Mouse (Mus musculus): ENCODE results near the gene Nfib. TPM values are rescaled to one million over a fixed set of nuclear protein-coding genes. Genes with fewer than 3 reads are reported as not detected.

The Nfib gene
- polyA plus RNA-seq, 1 experiment from 2014 or later, result 60.1 TPM

- 77% methylated on average over 5 of the region's 5 CpGs for WGBS
- H3K27ac ChIP-seq (ENCODE audit: low read length), result no peak overlapping the region
- ATAC-seq (ENCODE audit: insufficient read depth, low FRiP score), result no peak
These were observed 248.6 kb downstream of the Nfib start for GRCm38 (mm10) chr4:82456908-82457307.

GRCm38 (mm10) chr4:82456323-82456713, 249.2 kb downstream of the Nfib start:
- Histone ChIP-seq H3K9ac (ENCODE audit: low read length) (no peak overlapping the region), H3K36me3 (ENCODE audit: control insufficient read depth, insufficient read depth, low read length) (no peaks in the 10 kb centered on the region), H3K9me3 (replicated peaks; ENCODE audit: control insufficient read depth, low read length) (no peaks in the 10 kb centered on the region), H3K27ac (ENCODE audit: low read length) (no peak overlapping the region), H3K4me1 (ENCODE audit: control insufficient read depth, insufficient read depth, low read length) (peaks cover 31% of the 10 kb centered on the region), H3K4me3 (replicated peaks; ENCODE audit: low read length) (no peak overlapping the region), H3K4me2 (ENCODE audit: low read depth, low read length) (no peak overlapping the region), H3K27me3 (ENCODE audit: control insufficient read depth, insufficient read depth, low read length) (no peaks in the 10 kb centered on the region)
- 22% methylated on average over 3 of the region's 3 CpGs for WGBS
- no peak for ATAC-seq (ENCODE audit: insufficient read depth, low FRiP score)

More at GRCm38 (mm10) chr4:82456908-82457307, 248.6 kb downstream of the Nfib start:
- Histone ChIP-seq H3K9me3 (replicated peaks; ENCODE audit: control insufficient read depth, low read length) (no peaks in the 10 kb centered on the region), H3K4me3 (replicated peaks; ENCODE audit: low read length) (no peak overlapping the region), H3K27me3 (ENCODE audit: control insufficient read depth, insufficient read depth, low read length) (no peaks in the 10 kb centered on the region), H3K9ac (ENCODE audit: low read length) (no peak overlapping the region), H3K36me3 (ENCODE audit: control insufficient read depth, insufficient read depth, low read length) (no peaks in the 10 kb centered on the region), H3K4me2 (ENCODE audit: low read depth, low read length) (no peak overlapping the region), H3K4me1 (ENCODE audit: control insufficient read depth, insufficient read depth, low read length) (peaks cover 31% of the 10 kb centered on the region)

GRCm38 (mm10) chr4:82455617-82456322, 249.8 kb downstream of the Nfib start:
- Histone ChIP-seq H3K36me3 (ENCODE audit: control insufficient read depth, insufficient read depth, low read length) (no peaks in the 10 kb centered on the region), H3K27ac (ENCODE audit: low read length) (no peak overlapping the region), H3K4me3 (replicated peaks; ENCODE audit: low read length) (no peak overlapping the region), H3K27me3 (ENCODE audit: control insufficient read depth, insufficient read depth, low read length) (no peaks in the 10 kb centered on the region), H3K9me3 (replicated peaks; ENCODE audit: control insufficient read depth, low read length) (no peaks in the 10 kb centered on the region), H3K4me1 (ENCODE audit: control insufficient read depth, insufficient read depth, low read length) (peaks cover 31% of the 10 kb centered on the region), H3K9ac (ENCODE audit: low read length) (no peak overlapping the region), H3K4me2 (ENCODE audit: low read depth, low read length) (no peak overlapping the region)
- 84% methylated on average over 8 of the region's 8 CpGs for WGBS
- ATAC-seq (ENCODE audit: insufficient read depth, low FRiP score), result no peak

- Histone ChIP-seq H3K27ac (ENCODE audit: low read length) (no peak overlapping the region), H3K4me1 (ENCODE audit: control insufficient read depth, insufficient read depth, low read length) (peaks cover 31% of the 10 kb centered on the region), H3K9me3 (replicated peaks; ENCODE audit: control insufficient read depth, low read length) (no peaks in the 10 kb centered on the region), H3K9ac (ENCODE audit: low read length) (no peak overlapping the region), H3K4me3 (replicated peaks; ENCODE audit: low read length) (no peak overlapping the region), H3K4me2 (ENCODE audit: low read depth, low read length) (no peak overlapping the region), H3K27me3 (ENCODE audit: control insufficient read depth, insufficient read depth, low read length) (no peaks in the 10 kb centered on the region), H3K36me3 (ENCODE audit: control insufficient read depth, insufficient read depth, low read length) (no peaks in the 10 kb centered on the region)
- no peak for ATAC-seq (ENCODE audit: insufficient read depth, low FRiP score)
- 92% methylated on average over 4 of the region's 4 CpGs for WGBS
These were observed 250.6 kb downstream of the Nfib start for GRCm38 (mm10) chr4:82454989-82455388.

DNA sequence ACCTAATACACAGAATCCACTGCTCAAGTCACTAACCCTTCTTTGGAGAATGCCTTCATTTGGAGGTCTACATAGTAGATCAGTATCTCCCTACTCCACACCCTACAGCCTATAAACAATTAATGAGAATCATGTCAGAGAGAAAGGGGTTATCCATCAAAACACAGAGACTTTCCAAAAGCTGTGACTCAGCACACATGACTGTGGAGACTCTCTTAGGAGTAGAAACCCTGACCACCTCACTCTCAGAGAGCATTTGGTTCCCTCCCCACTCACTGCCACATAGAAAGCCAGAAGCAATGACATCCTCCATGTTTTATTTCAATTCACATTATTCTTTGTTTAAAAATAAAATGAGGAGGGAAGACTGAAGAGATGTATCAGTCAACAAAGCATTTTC, 252.2 kb downstream of the Nfib start:
- Histone ChIP-seq H3K4me2 (ENCODE audit: low read depth, low read length) (no peak overlapping the region), H3K27me3 (ENCODE audit: control insufficient read depth, insufficient read depth, low read length) (no peaks in the 10 kb centered on the region), H3K27ac (ENCODE audit: low read length) (no peak overlapping the region), H3K36me3 (ENCODE audit: control insufficient read depth, insufficient read depth, low read length) (no peaks in the 10 kb centered on the region), H3K9me3 (replicated peaks; ENCODE audit: control insufficient read depth, low read length) (no peaks in the 10 kb centered on the region), H3K9ac (ENCODE audit: low read length) (no peak overlapping the region), H3K4me1 (ENCODE audit: control insufficient read depth, insufficient read depth, low read length) (peaks cover 37% of the 10 kb centered on the region), H3K4me3 (replicated peaks; ENCODE audit: low read length) (no peak overlapping the region)
- no peak for ATAC-seq (ENCODE audit: insufficient read depth, low FRiP score)

DNA sequence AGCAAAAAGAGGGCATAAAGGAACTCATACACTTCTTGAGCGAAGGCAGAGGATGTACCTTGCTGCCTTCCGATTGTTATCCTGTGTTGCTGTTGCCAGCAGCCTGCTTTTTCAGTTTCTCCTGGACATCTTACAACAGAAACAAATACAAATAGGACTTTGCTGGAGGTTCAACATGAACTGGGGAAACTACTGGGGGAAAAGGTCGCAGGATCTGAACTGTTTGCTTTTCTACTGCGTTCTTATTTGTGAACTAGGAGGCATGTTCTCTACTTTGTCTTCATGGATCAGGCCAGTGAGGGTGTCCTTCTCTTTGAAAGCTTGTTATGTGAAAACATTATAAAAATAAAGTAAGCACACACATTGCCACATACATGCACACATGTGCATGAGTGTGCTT, 252.6 kb downstream of the Nfib start:
- ATAC-seq (ENCODE audit: insufficient read depth, low FRiP score), result no peak
- Histone ChIP-seq H3K36me3 (ENCODE audit: control insufficient read depth, insufficient read depth, low read length) (no peaks in the 10 kb centered on the region), H3K9me3 (replicated peaks; ENCODE audit: control insufficient read depth, low read length) (no peaks in the 10 kb centered on the region), H3K4me2 (ENCODE audit: low read depth, low read length) (no peak overlapping the region), H3K27me3 (ENCODE audit: control insufficient read depth, insufficient read depth, low read length) (no peaks in the 10 kb centered on the region), H3K4me1 (ENCODE audit: control insufficient read depth, insufficient read depth, low read length) (peaks cover 36% of the 10 kb centered on the region), H3K9ac (ENCODE audit: low read length) (no peak overlapping the region), H3K4me3 (replicated peaks; ENCODE audit: low read length) (no peak overlapping the region), H3K27ac (ENCODE audit: low read length) (no peak overlapping the region; the same call in 1 of the 2 replicates)
- 72% methylated on average over 4 of the region's 4 CpGs for WGBS

DNA sequence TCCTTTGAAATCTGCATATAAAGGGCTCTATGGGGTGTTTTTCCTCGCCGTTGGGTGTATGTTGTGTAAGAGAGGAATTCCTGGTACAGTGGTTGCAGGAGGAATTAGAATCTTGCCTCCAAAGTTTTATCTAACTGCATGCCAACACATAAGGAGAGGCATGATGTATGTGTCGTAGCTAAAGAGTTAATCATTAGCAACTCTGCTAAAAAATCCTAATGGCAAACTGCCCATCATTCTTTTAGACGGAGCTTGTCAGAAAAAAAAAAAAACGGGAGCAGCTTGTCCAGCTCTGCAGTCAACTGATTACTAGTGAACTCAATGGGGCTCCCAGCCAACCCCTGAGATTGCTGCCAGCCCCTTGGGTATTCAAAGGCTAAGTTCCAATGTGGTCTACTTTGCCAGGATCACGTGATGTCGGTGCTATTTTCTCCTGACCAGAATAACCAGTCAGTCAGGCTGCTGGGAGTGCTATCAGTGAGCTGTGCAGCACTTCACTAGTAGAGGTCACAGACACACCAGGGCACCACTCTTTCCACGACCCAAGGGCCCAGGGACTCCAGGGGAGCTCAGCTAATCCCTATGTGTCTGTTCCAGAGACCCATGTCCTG, 258.4 kb downstream of the Nfib start:
- ATAC-seq (ENCODE audit: insufficient read depth, low FRiP score), result peak; percentile 94
- H3K27me3 ChIP-seq (ENCODE audit: control insufficient read depth, insufficient read depth, low read length), result no peaks in the 10 kb centered on the region
- peak overlapping the region; percentile 26 for H3K4me2 ChIP-seq (ENCODE audit: low read depth, low read length)
- no peaks in the 10 kb centered on the region for H3K36me3 ChIP-seq (ENCODE audit: control insufficient read depth, insufficient read depth, low read length)
- H3K4me1 ChIP-seq (ENCODE audit: control insufficient read depth, insufficient read depth, low read length), result peaks cover 59% of the 10 kb centered on the region
- WGBS, result 9% methylated on average over 8 of the region's 8 CpGs
- no peak overlapping the region for H3K4me3 ChIP-seq (replicated peaks; ENCODE audit: low read length)
- H3K27ac ChIP-seq (ENCODE audit: low read length), result peak overlapping the region; percentile 90
- no peaks in the 10 kb centered on the region for H3K9me3 ChIP-seq (replicated peaks; ENCODE audit: control insufficient read depth, low read length)
- peak overlapping the region; percentile 51; the same call in 1 of the 2 replicates for H3K9ac ChIP-seq (ENCODE audit: low read length)

DNA sequence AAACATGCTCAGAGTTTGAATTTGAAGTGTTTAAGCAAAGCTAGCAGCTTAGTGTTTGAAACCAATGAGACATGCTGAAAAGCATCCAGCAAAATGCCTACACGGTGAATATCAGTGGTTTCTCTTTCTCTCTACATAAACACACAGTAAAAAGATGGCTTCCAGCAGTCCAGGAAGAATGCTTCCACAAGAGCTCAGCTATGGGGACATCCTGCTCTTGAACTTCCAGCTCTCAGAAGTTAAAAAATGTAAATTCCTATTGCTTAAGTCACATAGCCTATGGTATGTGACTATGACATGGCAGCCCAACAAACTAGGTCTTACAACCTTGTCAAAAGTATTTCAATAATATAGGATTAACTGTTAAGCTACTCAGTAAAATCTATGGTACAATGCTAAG, 261.5 kb downstream of the Nfib start:
- Histone ChIP-seq H3K4me2 (ENCODE audit: low read depth, low read length) (no peak overlapping the region), H3K9me3 (replicated peaks; ENCODE audit: control insufficient read depth, low read length) (no peaks in the 10 kb centered on the region), H3K4me1 (ENCODE audit: control insufficient read depth, insufficient read depth, low read length) (peaks cover 64% of the 10 kb centered on the region), H3K27ac (ENCODE audit: low read length) (no peak overlapping the region), H3K36me3 (ENCODE audit: control insufficient read depth, insufficient read depth, low read length) (no peaks in the 10 kb centered on the region), H3K4me3 (replicated peaks; ENCODE audit: low read length) (no peak overlapping the region), H3K9ac (ENCODE audit: low read length) (no peak overlapping the region), H3K27me3 (ENCODE audit: control insufficient read depth, insufficient read depth, low read length) (no peaks in the 10 kb centered on the region)
- WGBS, result 33% methylated on average over 1 of the region's 1 CpGs
- no peak for ATAC-seq (ENCODE audit: insufficient read depth, low FRiP score)

- peaks cover 64% of the 10 kb centered on the region for H3K4me1 ChIP-seq (ENCODE audit: control insufficient read depth, insufficient read depth, low read length)
- 82% methylated on average over 5 of the region's 5 CpGs for whole genome bisulfite sequencing
- no peaks in the 10 kb centered on the region for H3K27me3 ChIP-seq (ENCODE audit: control insufficient read depth, insufficient read depth, low read length)
- H3K36me3 ChIP-seq (ENCODE audit: control insufficient read depth, insufficient read depth, low read length), result no peaks in the 10 kb centered on the region
- H3K9me3 ChIP-seq (replicated peaks; ENCODE audit: control insufficient read depth, low read length), result no peaks in the 10 kb centered on the region
- H3K4me2 ChIP-seq (ENCODE audit: low read depth, low read length), result no peak overlapping the region
- no peak overlapping the region for H3K9ac ChIP-seq (ENCODE audit: low read length)
- ATAC-seq (ENCODE audit: insufficient read depth, low FRiP score), result no peak
- H3K4me3 ChIP-seq (replicated peaks; ENCODE audit: low read length), result no peak overlapping the region
- H3K27ac ChIP-seq (ENCODE audit: low read length), result no peak overlapping the region
These were observed 262.1 kb downstream of the Nfib start for GRCm38 (mm10) chr4:82443441-82443840.
